Mouse (Mus musculus) MEL (cell line): Measurements from ENCODE around the gene Sdc1.

Source experiments
- CHD2 ChIP-seq: IDR thresholded peaks from 2 replicates; pipeline ENCODE4 v1.6.1; 2011; ENCODE audit warnings: low read length, improper control_type of control experiment
- CTCF ChIP-seq, 3 experiments: IDR thresholded peaks in 2 of 3; conservative IDR thresholded peaks in 1 of 3; 2 replicates each; pipeline ENCODE4 v1.5.1; 2011 to 2012; ENCODE audit warnings: low read length in 3 of 3, low read depth in 2 of 3, mild to moderate bottlenecking in 2 of 3, improper control_type of control experiment in 1 of 3, inconsistent platforms in 1 of 3, mixed read lengths in 1 of 3, moderate library complexity in 1 of 3; ENCODE audit not compliant: control insufficient read depth in 1 of 3, insufficient read depth in 1 of 3, poor library complexity in 1 of 3, severe bottlenecking in 1 of 3
- ELF1 ChIP-seq: IDR thresholded peaks from 2 replicates; pipeline ENCODE4 v1.6.1; 2014; ENCODE audit warnings: low read depth, mild to moderate bottlenecking, inconsistent platforms, low read length, improper control_type of control experiment, moderate library complexity
- EP300 ChIP-seq, 2 experiments: IDR thresholded peaks; 2 replicates each; pipeline ENCODE4 v1.6.1; 2011; ENCODE audit warnings: improper control_type of control experiment in 2 of 2, low read length in 2 of 2, low read depth in 1 of 2, mild to moderate bottlenecking in 1 of 2
- GABPA ChIP-seq: IDR thresholded peaks from 2 replicates; pipeline ENCODE4 v1.6.1; 2012; ENCODE audit warnings: low read depth, mild to moderate bottlenecking, inconsistent platforms, low read length, improper control_type of control experiment, moderate library complexity
- HCFC1 ChIP-seq: IDR thresholded peaks from 2 replicates; pipeline ENCODE4 v1.6.1; 2012; ENCODE audit warnings: low read depth, mild to moderate bottlenecking, inconsistent platforms, low read length, improper control_type of control experiment, moderate library complexity
- MEF2A ChIP-seq: IDR thresholded peaks from 2 replicates; pipeline ENCODE4 v1.6.1; 2014; ENCODE audit warnings: low read depth, mild to moderate bottlenecking, inconsistent platforms, low read length, improper control_type of control experiment; ENCODE audit not compliant: poor library complexity, insufficient replicate concordance, severe bottlenecking; ENCODE audit errors: extremely low read depth
- POLR2A ChIP-seq, 2 experiments: IDR thresholded peaks; 2 replicates each; pipeline ENCODE4 v1.6.1; 2011 to 2012; ENCODE audit warnings: low read length in 2 of 2, mild to moderate bottlenecking in 2 of 2, control low read depth in 1 of 2, improper control_type of control experiment in 1 of 2, low read depth in 1 of 2, moderate library complexity in 1 of 2; ENCODE audit not compliant: control insufficient read depth in 1 of 2, insufficient read depth in 1 of 2, poor library complexity in 1 of 2
- RAD21 ChIP-seq: IDR thresholded peaks from 2 replicates; pipeline ENCODE4 v1.6.1; 2011; ENCODE audit warnings: mild to moderate bottlenecking, low read depth, low read length, improper control_type of control experiment
- SIN3A ChIP-seq: IDR thresholded peaks from 2 replicates; pipeline ENCODE4 v1.6.1; 2012; ENCODE audit warnings: low read length, improper control_type of control experiment, inconsistent platforms
- USF1 ChIP-seq: IDR thresholded peaks from 2 replicates; pipeline ENCODE4 v1.6.1; 2014; ENCODE audit warnings: low read depth, mild to moderate bottlenecking, inconsistent platforms, low read length, improper control_type of control experiment, moderate library complexity

DNA sequence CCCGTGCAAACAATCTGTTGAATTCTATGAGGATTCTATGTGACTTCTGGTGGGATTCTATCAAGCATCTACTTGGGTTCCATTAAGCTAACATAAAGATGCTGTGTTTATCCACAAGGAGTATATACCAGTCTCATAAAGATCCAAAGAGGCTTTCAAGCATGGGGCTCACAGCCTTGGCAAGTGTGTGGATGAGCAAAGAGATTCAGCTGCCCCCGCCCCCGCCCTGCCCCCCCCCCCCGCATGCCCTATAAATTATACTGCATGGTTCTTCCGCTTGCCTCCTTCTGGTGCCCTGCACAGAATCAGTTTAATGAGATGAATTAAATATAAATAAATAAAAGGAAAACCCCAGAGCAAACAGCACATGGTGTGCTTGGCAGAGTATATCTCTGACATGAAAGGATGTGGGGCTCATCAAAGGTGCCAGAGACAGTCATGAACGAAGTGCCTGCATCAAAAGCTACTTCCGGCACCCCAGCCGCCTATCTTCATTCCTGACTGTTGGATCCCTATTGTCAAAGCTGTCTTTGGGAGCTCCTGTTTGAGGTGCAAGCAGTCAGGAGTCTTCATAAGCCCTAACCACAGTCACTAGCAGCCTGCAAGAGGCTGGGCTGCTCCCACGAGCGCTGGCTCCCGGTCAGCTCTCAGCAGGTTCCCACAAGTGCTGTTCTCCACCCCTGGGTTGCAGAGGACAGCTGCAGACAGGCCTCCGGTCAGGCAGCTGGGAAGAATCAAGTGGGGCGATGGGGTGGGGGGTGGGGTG, 46.5 kb downstream of the Sdc1 start:
- no peak for TF ChIP-seq CTCF (IDR thresholded peaks at IDR 0.05 in 2 of 3, conservative IDR thresholded peaks at IDR 0.05 in 1 of 3; ENCODE audit: control insufficient read depth in 1 of 3, insufficient read depth in 1 of 3, low read depth in 2 of 3, low read length in 3 of 3, poor library complexity in 1 of 3, severe bottlenecking in 1 of 3)
- no peak for TF ChIP-seq MEF2A
- no peak for TF ChIP-seq POLR2A (IDR thresholded peaks at IDR 0.05; ENCODE audit: control insufficient read depth in 1 of 2, insufficient read depth in 1 of 2, low read depth in 1 of 2, low read length in 2 of 2, poor library complexity in 1 of 2)
- no peak for TF ChIP-seq ELF1
- no peak for TF ChIP-seq GABPA
- no peak for TF ChIP-seq HCFC1
- no peak for TF ChIP-seq EP300 (IDR thresholded peaks at IDR 0.05; ENCODE audit: low read depth in 1 of 2, low read length in 2 of 2)
- TF ChIP-seq USF1, result no peak
- no peak for TF ChIP-seq SIN3A
- TF ChIP-seq CHD2, result no peak
- TF ChIP-seq RAD21, result no peak
